In genomic region chr11:62846961-62847654, GRCm38 (mm10) we compare ENCODE assay signal across 8 mouse cellular contexts. TPM values are rescaled to one million over a fixed set of nuclear protein-coding genes. Genes with fewer than 3 reads are reported as not detected.
A peak's percentile ranks its signal among the peaks of the same experiment; 100 is the strongest.
DNase-seq lines count a peak whose midpoint lies in the region; ATAC-seq lines count a peak whose summit lies in the region.

TSS of gene Fbxw10 (plus strand) at chr11:62847069.

- 33% methylated on average over 12 of the region's 12 CpGs for WGBS in midbrain, embryonic 11.5 days

- no peak within 1 kb of the TSS for H3K4me3 ChIP-seq in midbrain, embryonic 11.5 days (ENCODE audit: low read depth, low read length)

- H3K27ac ChIP-seq in midbrain, embryonic 11.5 days (ENCODE audit: low read depth, low read length): no peak within 1 kb of the TSS

- intact Hi-C loops in heart, postnatal 10 days (cut with DNase I): no loop called here

- H3K9me3 ChIP-seq in midbrain, embryonic 11.5 days (ENCODE audit: control insufficient read depth, low read length): no peaks in the 10 kb centered on the region

- H3K4me2 ChIP-seq in midbrain, embryonic 11.5 days: peak within 1 kb of the TSS; percentile 28; the same call in 1 of the 2 replicates

- H3K36me3 ChIP-seq in midbrain, embryonic 11.5 days (ENCODE audit: control insufficient read depth, insufficient read depth, low read length): no peaks in the 10 kb centered on the region

- ATAC-seq in midbrain, embryonic 11.5 days (ENCODE audit: low FRiP score): no peak

- H3K9ac ChIP-seq in midbrain, embryonic 11.5 days (ENCODE audit: low read length): peak within 1 kb of the TSS; percentile 41; the same call in 1 of the 2 replicates

- DNase-seq in right cerebral cortex, postnatal 25 days: peak; percentile 21
- no peak for DNase-seq in right cerebral cortex, postnatal 14 days
- DNase-seq in embryo, embryonic 11.5 days (ENCODE audit: low read depth, low spot score): peak; percentile 46
- peak; percentile 29 to 35 for DNase-seq in heart, postnatal 10 days
- peak; percentile 10 to 14 for DNase-seq in layer of hippocampus, postnatal 36 days
- peak; percentile 87 for DNase-seq in midbrain, embryonic 11.5 days (ENCODE audit: low spot score, missing footprints)
- DNase-seq in thymus, postnatal 25 days: peak; percentile 44
- no peak for DNase-seq in urinary bladder, postnatal 4 days (ENCODE audit: low spot score in 2 of 2)

- no peaks in the 10 kb centered on the region for H3K27me3 ChIP-seq in midbrain, embryonic 11.5 days (ENCODE audit: control insufficient read depth, insufficient read depth, low read length)

- H3K4me1 ChIP-seq in midbrain, embryonic 11.5 days (ENCODE audit: control insufficient read depth, insufficient read depth, low read length): 0 out of 2 replicates have a peak, but pooled peaks cover 4% of the 10 kb centered on the region

RNA-seq across cellular contexts. Expression of gene Fbxw10, which starts in this region (rescaled TPM):
- under 1 TPM; 0.26 to 0.27 TPM for total RNA-seq in heart, postnatal 10 days (2021)
- total RNA-seq in layer of hippocampus, postnatal 36 days (2021): 1 to 10 TPM; 1.4 to 1.6 TPM
- 0.45 and 0.63 TPM in 2 replicates for polyA plus RNA-seq in midbrain, embryonic 11.5 days (2014; fragmentation: Nextera tagmentation; extraction: Ambion mirVana)

Comparison
In these comparisons a context has a peak if more than half of its experiments do, and no peak if none do; other contexts are left out.
1. DNase-seq: peak in right cerebral cortex, postnatal 25 days (single experiment), embryo, embryonic 11.5 days (single experiment), layer of hippocampus, postnatal 36 days (2 of 2) and thymus, postnatal 25 days (single experiment); none in right cerebral cortex, postnatal 14 days (single experiment) and urinary bladder, postnatal 4 days (0 of 2).
2. Peak in DNase-seq in heart, postnatal 10 days; RNA of the gene not detected or under 1 TPM.
3. Peak in DNase-seq, H3K9ac ChIP-seq and H3K4me2 ChIP-seq in midbrain, embryonic 11.5 days; RNA of the gene not detected or under 1 TPM.